ENCODE assay signal across 8 mouse cellular contexts in genomic region chr2:23320746-23321585, GRCm38 (mm10). TPM values are rescaled to one million over a fixed set of nuclear protein-coding genes. Genes with fewer than 3 reads are reported as not detected.
A peak's percentile ranks its signal among the peaks of the same experiment; 100 is the strongest.
DNase-seq lines count a peak whose midpoint lies in the region; ATAC-seq lines count a peak whose summit lies in the region.

Nxph2 (plus strand) TSS chr2:23321246.

- peak within 1 kb of the TSS; percentile 36 for H3K4me2 ChIP-seq in kidney, embryonic 14.5 days (replicated peaks; ENCODE audit: low read depth, low read length)
- peak within 1 kb of the TSS; percentile 86 for H3K4me2 ChIP-seq in hindbrain, embryonic 12.5 days (replicated peaks)
- peak within 1 kb of the TSS; percentile 63 for H3K4me2 ChIP-seq in limb, embryonic 11.5 days (ENCODE audit: low read depth, severe bottlenecking)

- ATAC-seq in kidney, embryonic 14.5 days (ENCODE audit: low FRiP score, low TSS enrichment): no peak
- ATAC-seq in hindbrain, embryonic 12.5 days (ENCODE audit: low FRiP score): peak; percentile 73
- no peak for ATAC-seq in limb, embryonic 11.5 days (ENCODE audit: insufficient number of reproducible peaks, low FRiP score, low TSS enrichment, low read depth)
- ATAC-seq in cerebellum, adult (ENCODE audit: insufficient number of reproducible peaks, low FRiP score, low TSS enrichment): no peak

- H3K9ac ChIP-seq in kidney, embryonic 14.5 days (ENCODE audit: low read depth, low read length): no peak within 1 kb of the TSS
- H3K9ac ChIP-seq in hindbrain, embryonic 12.5 days: peak within 1 kb of the TSS; percentile 54
- H3K9ac ChIP-seq in limb, embryonic 11.5 days (ENCODE audit: low read length): no peak within 1 kb of the TSS

- no peak for DNase-seq in kidney, adult 8-10 months
- peak; percentile 51 for DNase-seq in embryo, embryonic 9.5 days (ENCODE audit: extremely low spot score)
- DNase-seq in limb, embryonic 11.5 days (ENCODE audit: low spot score): peak; percentile 40
- peak; percentile 26 to 44 for DNase-seq in right cerebral cortex, adult 2 months (ENCODE audit: low spot score in 2 of 2)
- DNase-seq in adipocyte (ENCODE audit: low spot score): no peak

- no peaks in the 10 kb centered on the region for H3K36me3 ChIP-seq in kidney, embryonic 14.5 days (ENCODE audit: control insufficient read depth, insufficient read depth, low read length)
- H3K36me3 ChIP-seq in hindbrain, embryonic 12.5 days: no peaks in the 10 kb centered on the region
- H3K36me3 ChIP-seq in limb, embryonic 11.5 days (ENCODE audit: control insufficient read depth, insufficient read depth, low read length): no peaks in the 10 kb centered on the region

- peak within 1 kb of the TSS; percentile 24 for H3K4me3 ChIP-seq in kidney, embryonic 14.5 days (ENCODE audit: low read length)
- H3K4me3 ChIP-seq in hindbrain, embryonic 12.5 days: peak within 1 kb of the TSS; percentile 42
- H3K4me3 ChIP-seq in limb, embryonic 11.5 days (ENCODE audit: low read depth, low read length): peak within 1 kb of the TSS; percentile 26

- H3K27me3 ChIP-seq in kidney, embryonic 14.5 days (ENCODE audit: control insufficient read depth, insufficient read depth, low read length): peaks cover 12% of the 10 kb centered on the region
- peaks cover 14% of the 10 kb centered on the region for H3K27me3 ChIP-seq in hindbrain, embryonic 12.5 days
- H3K27me3 ChIP-seq in limb, embryonic 11.5 days (ENCODE audit: control insufficient read depth, insufficient read depth, low read length): peaks cover 11% of the 10 kb centered on the region

- no peak within 1 kb of the TSS for H3K27ac ChIP-seq in kidney, embryonic 14.5 days (ENCODE audit: low read depth, low read length)
- H3K27ac ChIP-seq in hindbrain, embryonic 12.5 days: no peak within 1 kb of the TSS
- no peak within 1 kb of the TSS for H3K27ac ChIP-seq in limb, embryonic 11.5 days (replicated peaks; ENCODE audit: low read depth, low read length)

- WGBS in kidney, embryonic 14.5 days: 3% methylated on average over 31 of the region's 31 CpGs
- WGBS in hindbrain, embryonic 12.5 days: 4% methylated on average over 31 of the region's 31 CpGs
- 2% methylated on average over 31 of the region's 31 CpGs for WGBS in limb, embryonic 11.5 days

- H3K9me3 ChIP-seq in kidney, embryonic 14.5 days (ENCODE audit: control insufficient read depth, low read length): no peaks in the 10 kb centered on the region
- no peaks in the 10 kb centered on the region for H3K9me3 ChIP-seq in hindbrain, embryonic 12.5 days (replicated peaks)
- no peaks in the 10 kb centered on the region for H3K9me3 ChIP-seq in limb, embryonic 11.5 days (ENCODE audit: control insufficient read depth, low read length)

- no peaks in the 10 kb centered on the region for H3K4me1 ChIP-seq in kidney, embryonic 14.5 days (ENCODE audit: control insufficient read depth, insufficient read depth, low read length)
- peaks cover 7% of the 10 kb centered on the region; the same call in 1 of the 2 replicates for H3K4me1 ChIP-seq in hindbrain, embryonic 12.5 days
- no peaks in the 10 kb centered on the region for H3K4me1 ChIP-seq in limb, embryonic 11.5 days (ENCODE audit: control insufficient read depth, insufficient read depth, low read length)

RNA-seq across cellular contexts. Expression of gene Nxph2, which starts in this region (rescaled TPM):
- polyA plus RNA-seq in kidney, embryonic 14.5 days (2014; fragmentation: Nextera tagmentation; extraction: Ambion mirVana): not detected in 2 replicates
- polyA plus RNA-seq in hindbrain, embryonic 12.5 days (2016; fragmentation: Nextera tagmentation; extraction: Ambion mirVana): 0.31 and 0.57 TPM in 2 replicates
- not detected in 2 replicates for polyA plus RNA-seq in limb, embryonic 11.5 days (2014; fragmentation: Nextera tagmentation; extraction: Ambion mirVana)

Comparison
In these comparisons a context has a peak if more than half of its experiments do, and no peak if none do; other contexts are left out.
1. Peak in ATAC-seq, H3K4me3 ChIP-seq, H3K9ac ChIP-seq and H3K4me2 ChIP-seq in hindbrain, embryonic 12.5 days; RNA of the gene not detected or under 1 TPM.
2. Peak in DNase-seq, H3K4me3 ChIP-seq and H3K4me2 ChIP-seq in limb, embryonic 11.5 days; RNA of the gene not detected or under 1 TPM.
3. H3K4me2 ChIP-seq: peak in every context shown above with its lines; median percentile 86 in hindbrain, embryonic 12.5 days; 63 in limb, embryonic 11.5 days; 36 in kidney, embryonic 14.5 days.
4. DNase-seq: peak in embryo, embryonic 9.5 days (single experiment) and right cerebral cortex, adult 2 months (2 of 2); none in kidney, adult 8-10 months (0 of 2) and adipocyte (single experiment).
5. Peak in every context shown above with its lines, with median percentiles within 50 percentile points of each other: H3K4me3 ChIP-seq.